Mouse (Mus musculus) forebrain, postnatal 0 days (tissue): ENCODE data around the gene Lrrc47. TPM values are rescaled to one million over a fixed set of nuclear protein-coding genes. Genes with fewer than 3 reads are reported as not detected.
A peak's percentile ranks its signal among the peaks of the same experiment; 100 is the strongest.

Source experiments
- ATAC-seq: fragments of 200-750 bp; cut with Nextera tagmentation; 2 replicates; pipeline ENCODE4 v1.8.0; 2017; ENCODE audit warnings: mild to moderate bottlenecking, moderate library complexity
- DNase-seq: peaks from one replicate; pipeline ENCODE4 v3.0.0-alpha.2; 2015
- H3K27ac ChIP-seq: fragments of 300-500 bp; sonication (generic); 2 replicates; pipeline ENCODE4 v1.5.1; 2014; ENCODE audit warnings: low read depth, mild to moderate bottlenecking, antibody characterized with exemption, low read length, moderate library complexity, mixed read lengths
- H3K27me3 ChIP-seq: fragments of 300-500 bp; sonication (generic); 2 replicates; pipeline ENCODE4 v1.6.1; 2014; ENCODE audit warnings: mild to moderate bottlenecking, low read length, mixed read lengths; ENCODE audit not compliant: insufficient read depth
- H3K36me3 ChIP-seq: fragments of 300-500 bp; sonication (generic); 2 replicates; pipeline ENCODE4 v1.6.1; 2014; ENCODE audit warnings: mild to moderate bottlenecking, moderate library complexity; ENCODE audit not compliant: insufficient read depth
- H3K4me1 ChIP-seq: fragments of 300-500 bp; sonication (generic); 2 replicates; pipeline ENCODE4 v1.6.1; 2014; ENCODE audit warnings: antibody characterized with exemption; ENCODE audit not compliant: insufficient read depth
- H3K4me2 ChIP-seq: fragments of 300-500 bp; sonication (generic); 2 replicates; pipeline ENCODE4 v1.6.1; 2014; ENCODE audit warnings: low read depth, mild to moderate bottlenecking, moderate library complexity
- H3K4me3 ChIP-seq: fragments of 300-500 bp; sonication (generic); 2 replicates; pipeline ENCODE4 v1.5.1; 2014; ENCODE audit warnings: low read depth, low read length, mixed read lengths
- H3K9ac ChIP-seq: fragments of 300-500 bp; sonication (generic); 2 replicates; pipeline ENCODE4 v1.6.1; 2014; ENCODE audit warnings: mild to moderate bottlenecking
- H3K9me3 ChIP-seq: fragments of 300-500 bp; sonication (generic); 2 replicates; pipeline ENCODE4 v1.6.1; 2016; ENCODE audit warnings: low read length
- CTCF ChIP-seq: sonication (generic); IDR thresholded peaks from 2 replicates; pipeline ENCODE4 v1.5.1; 2016; ENCODE audit warnings: antibody characterized with exemption, control low read depth, low read depth
- WGBS: fragments of 180-500 bp; shearing (Covaris S2); extraction: QIAGEN DNeasy Blood & Tissue Kit; methylation state at CpG from one replicate; pipeline ENCODE4 v1.1.7; 2014; 5-methylcytosine and 5-hydroxymethylcytosine counted together
- polyA plus RNA-seq: library from polyadenylated mRNA; unstranded; fragments of >200 nt; fragmentation: Nextera tagmentation; extraction: Ambion mirVana; gene quantifications from 2 replicates; pipeline ENCODE4 v1.2.1, GENCODE M21; 2015
- total RNA-seq: library from RNA; depleted of rRNA; stranded (reverse); fragments of >200 nt; gene quantifications from 2 replicates; pipeline ENCODE4 v1.2.3, GENCODE M21; 2014; rRNA removed

The Lrrc47 gene
- total RNA-seq (21.9 and 27.4 TPM in 2 replicates), polyA plus RNA-seq (19.4 and 20.5 TPM in 2 replicates)

GRCm38 (mm10) chr4:154011646-154012089, at the start of gene Lrrc47:
Gene Lrrc47 (plus strand): TSS chr4:154011731.
- Histone ChIP-seq H3K27ac (peak within 1 kb of the TSS; percentile 64), H3K27me3 (no peaks in the 10 kb centered on the region), H3K9ac (peak within 1 kb of the TSS; percentile 85), H3K36me3 (peaks cover 24% of the 10 kb centered on the region), H3K4me2 (peak within 1 kb of the TSS; percentile 93), H3K4me3 (peak within 1 kb of the TSS; percentile 93), H3K4me1 (peaks cover 12% of the 10 kb centered on the region), H3K9me3 (no peaks in the 10 kb centered on the region)
- ATAC-seq (peak; percentile 97), DNase-seq (peak; percentile 89)
- WGBS = 3% methylated on average over 51 of the region's 59 CpGs
- 0 out of 2 replicates have a peak, but pooled peaks have one; percentile 2 for TF ChIP-seq CTCF

DNA sequence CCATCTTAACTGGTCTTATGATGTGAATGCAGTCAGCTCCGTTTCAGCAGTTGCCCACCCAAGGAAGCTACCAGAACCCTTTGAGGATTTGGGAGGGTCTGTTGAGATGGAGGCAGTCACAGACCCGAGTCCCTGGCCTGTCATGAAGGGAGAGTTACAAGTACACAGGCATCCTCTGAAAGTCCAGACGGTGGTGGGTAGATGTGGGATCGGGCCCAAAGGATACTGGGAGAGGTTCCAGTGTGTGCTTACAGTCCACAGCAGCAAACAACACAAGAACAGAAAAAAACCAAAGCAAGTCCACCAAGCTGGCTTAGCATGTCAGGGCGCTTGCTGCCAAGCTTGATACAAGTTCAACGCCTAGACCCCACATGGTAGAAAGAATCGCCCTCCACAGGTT, 48.9 kb upstream of the Lrrc47 start:
- ATAC-seq = no peak

GRCm38 (mm10) chr4:153966651-153967050, 44.9 kb upstream of the Lrrc47 start:
- Histone ChIP-seq H3K9ac (no peak overlapping the region), H3K36me3 (peaks cover 79% of the 10 kb centered on the region), H3K4me2 (no peak overlapping the region), H3K27ac (no peak overlapping the region), H3K9me3 (no peaks in the 10 kb centered on the region), H3K4me1 (no peaks in the 10 kb centered on the region), H3K4me3 (no peak overlapping the region), H3K27me3 (no peaks in the 10 kb centered on the region)
- no peak for DNase-seq
- ATAC-seq = no peak
- TF ChIP-seq CTCF = no peak
- 84% methylated on average over 5 of the region's 5 CpGs for WGBS

More for the DNA sequence above, 48.9 kb upstream of the Lrrc47 start:
- H3K4me3 ChIP-seq = no peak overlapping the region
- H3K4me2 ChIP-seq = no peak overlapping the region
- H3K27me3 ChIP-seq = no peaks in the 10 kb centered on the region
- no peak for DNase-seq
- H3K36me3 ChIP-seq = peaks cover 74% of the 10 kb centered on the region
- H3K27ac ChIP-seq = no peak overlapping the region
- TF ChIP-seq CTCF = no peak
- H3K4me1 ChIP-seq = 0 out of 2 replicates have a peak, but pooled peaks cover 3% of the 10 kb centered on the region
- no peak overlapping the region for H3K9ac ChIP-seq
- no peaks in the 10 kb centered on the region for H3K9me3 ChIP-seq
- WGBS = 87% methylated on average over 7 of the region's 7 CpGs

DNA sequence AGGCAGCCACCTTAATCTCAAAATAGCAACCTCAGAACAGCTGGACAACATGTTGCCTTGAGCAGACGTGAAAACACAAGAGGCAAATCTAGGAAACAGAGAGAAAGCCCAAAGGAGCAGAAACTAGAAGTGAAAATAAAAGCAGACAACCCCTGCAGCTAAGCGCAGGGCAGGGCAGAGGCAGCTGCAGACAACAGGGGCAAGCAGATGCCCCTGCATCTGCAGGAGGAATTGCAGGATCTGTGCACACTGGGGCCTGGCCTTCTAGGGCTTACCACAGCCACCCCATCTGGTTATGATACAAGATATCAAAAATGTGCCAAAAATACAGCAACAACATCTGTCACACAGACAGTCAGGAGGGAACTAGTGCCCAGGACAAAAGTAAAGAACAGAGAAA, 44.0 kb upstream of the Lrrc47 start:
- DNase-seq = no peak
- no peaks in the 10 kb centered on the region for H3K27me3 ChIP-seq
- TF ChIP-seq CTCF = no peak
- no peak for ATAC-seq
- H3K36me3 ChIP-seq = peaks cover 73% of the 10 kb centered on the region
- H3K4me1 ChIP-seq = no peaks in the 10 kb centered on the region
- no peak overlapping the region for H3K27ac ChIP-seq
- H3K4me3 ChIP-seq = no peak overlapping the region
- H3K9me3 ChIP-seq = no peaks in the 10 kb centered on the region
- H3K9ac ChIP-seq = no peak overlapping the region
- H3K4me2 ChIP-seq = no peak overlapping the region
- 88% methylated on average over 2 of the region's 2 CpGs for WGBS

GRCm38 (mm10) chr4:153968063-153968462, 43.5 kb upstream of the Lrrc47 start:
- no peak overlapping the region for H3K9ac ChIP-seq
- H3K36me3 ChIP-seq = peaks cover 68% of the 10 kb centered on the region
- no peaks in the 10 kb centered on the region for H3K27me3 ChIP-seq
- DNase-seq = no peak
- H3K9me3 ChIP-seq = no peaks in the 10 kb centered on the region
- peak; percentile 36; the same call in 1 of the 2 replicates for TF ChIP-seq CTCF
- no peaks in the 10 kb centered on the region for H3K4me1 ChIP-seq
- no peak overlapping the region for H3K27ac ChIP-seq
- H3K4me2 ChIP-seq = no peak overlapping the region
- H3K4me3 ChIP-seq = no peak overlapping the region
- 95% methylated on average over 2 of the region's 2 CpGs for WGBS
- no peak for ATAC-seq

- Histone ChIP-seq H3K4me2 (peak within 1 kb of the TSS; percentile 91), H3K36me3 (peaks cover 27% of the 10 kb centered on the region), H3K4me3 (peak within 1 kb of the TSS; percentile 96), H3K4me1 (peaks cover 14% of the 10 kb centered on the region; the same call in 1 of the 2 replicates), H3K9me3 (no peaks in the 10 kb centered on the region), H3K27me3 (no peaks in the 10 kb centered on the region), H3K27ac (peak within 1 kb of the TSS; percentile 85), H3K9ac (peak within 1 kb of the TSS; percentile 89)
- DNase-seq (peak; percentile 97), ATAC-seq (peak; percentile 98)
- 2% methylated on average over 68 of the region's 68 CpGs for WGBS
- no peak; the same call in 1 of the 2 replicates for TF ChIP-seq CTCF
These were observed 36.9 kb upstream of the Lrrc47 start, which contains the start of the genes Dffb and Cep104 for GRCm38 (mm10) chr4:153974431-153975291. Gene Dffb (minus strand): TSS chr4:153975126. Gene Cep104 (plus strand): TSS chr4:153975194.

DNA sequence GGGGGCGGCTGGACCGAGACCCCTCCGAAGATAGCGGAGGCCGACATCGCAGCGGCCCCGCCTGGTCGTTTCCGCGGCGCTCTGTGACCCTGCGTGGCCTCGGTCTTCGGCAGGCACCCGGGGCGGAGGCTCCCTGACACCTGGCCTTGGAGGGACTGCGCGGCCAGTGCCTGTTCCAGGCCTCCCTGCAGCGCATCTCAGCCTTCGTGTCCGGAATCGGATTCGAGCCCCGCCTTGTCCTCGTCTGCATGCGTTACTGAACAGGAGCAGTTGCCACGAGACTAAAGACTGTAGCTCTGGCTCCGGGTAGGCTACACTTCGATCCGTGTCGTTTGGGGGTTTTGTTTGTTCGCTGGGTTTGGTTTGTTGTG, 36.3 kb upstream of the Lrrc47 start:
- ATAC-seq (peak; percentile 59), DNase-seq (no peak)
- H3K4me2 ChIP-seq = peak overlapping the region; percentile 91
- TF ChIP-seq CTCF = peak; percentile 10; the same call in 1 of the 2 replicates
- peak overlapping the region; percentile 85 for H3K27ac ChIP-seq
- H3K9me3 ChIP-seq = no peaks in the 10 kb centered on the region
- H3K27me3 ChIP-seq = no peaks in the 10 kb centered on the region
- peak overlapping the region; percentile 96 for H3K4me3 ChIP-seq
- H3K36me3 ChIP-seq = peaks cover 27% of the 10 kb centered on the region
- peak overlapping the region; percentile 89 for H3K9ac ChIP-seq
- H3K4me1 ChIP-seq = peaks cover 14% of the 10 kb centered on the region; the same call in 1 of the 2 replicates
- 5% methylated on average over 33 of the region's 33 CpGs for WGBS
